Mouse (Mus musculus) lung, adult 2 months (tissue): ENCODE results near the gene Mpv17.

Source experiments
- CTCF ChIP-seq: fragments of 200-500 bp; IDR thresholded peaks from 2 replicates; pipeline ENCODE4 v1.5.1; 2011; ENCODE audit warnings: mild to moderate bottlenecking, low read length, control low read depth; ENCODE audit not compliant: insufficient read depth
- POLR2A ChIP-seq: fragments of 200-500 bp; IDR thresholded peaks from 2 replicates; pipeline ENCODE4 v1.6.1; 2011; ENCODE audit warnings: low read depth, mild to moderate bottlenecking, control low read depth, low read length, borderline replicate concordance; ENCODE audit errors: extremely low read depth

GRCm38 (mm10) chr5:31121111-31121510, 32.9 kb downstream of the Mpv17 start:
- TF ChIP-seq CTCF (no peak), POLR2A (no peak)
